In the genomic region with DNA sequence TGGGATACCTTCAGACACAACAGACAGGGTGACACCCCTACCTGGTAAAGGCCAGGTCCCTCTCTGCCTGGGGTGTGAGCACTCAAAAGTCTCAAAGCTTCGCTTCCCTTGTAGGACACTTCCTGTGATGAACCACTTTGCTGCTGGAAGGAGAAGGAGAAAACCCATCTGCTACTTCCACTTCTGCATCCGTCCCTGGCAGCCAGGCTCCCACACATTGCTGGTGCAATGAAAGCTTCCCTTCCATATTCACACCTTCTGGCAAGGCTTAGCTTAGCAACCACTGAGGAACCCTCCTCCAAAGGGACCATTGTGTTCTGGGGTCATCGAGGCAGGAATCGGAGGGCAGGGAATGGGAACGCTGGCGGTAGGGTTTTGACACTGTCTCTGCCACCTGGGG, we compare ENCODE assay signal across 10 mouse cellular contexts. TPM values are rescaled to one million over a fixed set of nuclear protein-coding genes. Genes with fewer than 3 reads are reported as not detected.
A peak's percentile ranks its signal among the peaks of the same experiment; 100 is the strongest.
DNase-seq lines count a peak whose midpoint lies in the region.
"Had no signal": no experiment of that assay in that cellular context is flagged by ENCODE, and none has a peak within 500 bp of the region (broad histone marks: within the 10 kb centered on the region; RNA-seq: fewer than 3 reads in every experiment).

No protein-coding gene starts in this region.

- DNase-seq in layer of hippocampus, adult 11-12 months (ENCODE audit: low spot score), result peak; percentile 31
- DNase-seq in layer of hippocampus, adult 8-10 months (ENCODE audit: low spot score in 2 of 2), result no peak
- peak; percentile 16 for DNase-seq in c-Kit-positive CD71-negative TER-119-negative erythroid progenitor cells, embryonic 14.5 days (ENCODE audit: low read depth)
- DNase-seq in frontal cortex, adult 2 months (ENCODE audit: extremely low spot score in 1 of 2, low spot score in 1 of 2), result peak; percentile 22 to 67
- peak; percentile 51 for DNase-seq in right cerebral cortex, adult 18-20 months
- DNase-seq in gastrocnemius, postnatal 36 days, result no peak
- DNase-seq in heart, postnatal 4 days, result no peak
- DNase-seq in thymus, adult 18-20 months, result no peak
- DNase-seq: kidney, adult 18-20 months; liver had no signal

- intact Hi-C loops in gastrocnemius, postnatal 36 days (cut with DNase I), result no loop called here

RNA-seq across cellular contexts. Expression of gene Glod4, which starts 45.1 kb away (rescaled TPM):
- 10 to 100 TPM; 55.8 to 59.8 (median 58.0) TPM for total RNA-seq in layer of hippocampus, adult 8-10 months (2022)
- polyA plus RNA-seq in frontal cortex, adult 2 months (2012; rRNA removed), result 48.6 and 53.1 TPM in 2 replicates
- 10 to 100 TPM; 16.6 to 17.2 TPM for total RNA-seq in gastrocnemius, postnatal 36 days (2021)
- 10 to 100 TPM; 54.1 to 57.5 TPM for total RNA-seq in heart, postnatal 4 days (2021)

RNA-seq across cellular contexts. Expression of gene Mrm3, which starts 45.1 kb away (rescaled TPM):
- total RNA-seq in layer of hippocampus, adult 8-10 months (2022), result 10 to 100 TPM; 16.8 to 19.3 (median 17.5) TPM
- 14.5 and 16.7 TPM in 2 replicates for polyA plus RNA-seq in frontal cortex, adult 2 months (2012; rRNA removed)
- 10 to 100 TPM; 11.0 to 13.9 TPM for total RNA-seq in gastrocnemius, postnatal 36 days (2021)
- total RNA-seq in heart, postnatal 4 days (2021), result 10 to 100 TPM; 17.8 to 18.4 TPM

Comparison
In these comparisons a context has a peak if more than half of its experiments do, and no peak if none do; other contexts are left out.
1. DNase-seq: peak in layer of hippocampus, adult 11-12 months (single experiment), c-Kit-positive CD71-negative TER-119-negative erythroid progenitor cells, embryonic 14.5 days (single experiment), frontal cortex, adult 2 months (2 of 2) and right cerebral cortex, adult 18-20 months (single experiment); none in layer of hippocampus, adult 8-10 months (0 of 2), gastrocnemius, postnatal 36 days (0 of 2), heart, postnatal 4 days (single experiment) and thymus, adult 18-20 months (0 of 2).